Mouse (Mus musculus): ENCODE results near the gene Osgepl1.
"Not testable (repeated sequence)": the region's sequence is repeated elsewhere in the genome, so short reads cannot be mapped to it uniquely, and the experiment has no call there.

Osgepl1 gene

DNA sequence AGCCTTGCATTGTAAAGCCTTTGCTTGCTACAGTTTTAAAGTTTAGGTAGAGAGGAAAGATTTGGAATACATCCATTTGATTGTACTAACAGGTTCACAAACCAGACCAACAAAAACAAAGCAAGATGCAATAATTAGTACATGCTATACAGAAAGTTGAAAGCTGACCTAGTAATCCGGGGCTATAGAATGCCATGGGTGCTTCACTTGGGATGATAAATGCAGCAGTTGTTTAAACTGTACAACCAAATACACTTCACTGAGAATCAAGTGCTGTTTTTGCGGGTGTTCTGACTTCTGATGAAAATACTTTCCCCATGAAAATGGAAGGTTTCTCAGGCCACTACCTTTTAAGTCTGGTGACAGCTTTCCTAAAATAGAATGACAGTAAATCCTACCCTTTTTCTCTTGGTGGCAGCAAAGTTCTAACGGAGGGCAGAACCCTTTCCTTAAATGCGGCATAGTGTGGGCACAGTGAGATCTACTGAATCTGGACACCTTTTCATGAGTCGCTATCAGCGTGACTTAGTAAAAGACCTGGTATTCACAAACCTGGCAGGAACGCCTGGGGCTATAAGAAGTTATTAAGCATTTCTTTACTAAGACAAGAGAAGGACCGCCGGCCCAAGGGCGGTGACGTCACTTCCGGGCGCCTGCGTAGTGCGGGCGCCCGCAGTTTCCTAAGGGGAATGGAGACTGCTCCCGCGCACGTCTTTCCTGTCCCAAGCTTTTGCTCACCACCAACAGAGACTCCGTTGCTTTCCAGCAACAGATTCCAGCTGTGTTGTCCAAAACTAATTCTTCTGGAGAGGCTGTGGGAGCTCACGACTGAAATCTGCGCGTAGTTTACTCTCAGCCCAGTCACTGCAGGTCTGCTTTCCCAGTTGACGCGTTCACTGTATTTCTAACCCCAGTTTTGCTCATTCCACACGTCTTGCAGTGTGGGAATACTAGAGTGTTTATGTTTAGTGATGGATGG, at the start of gene Osgepl1:
Gene Osgepl1, plus strand, starts transcription at position 636 of the 979 bp plus-strand sequence.
- peak; percentile 79 to 90 for DNase-seq (ENCODE audit: low spot score in 2 of 2)

GRCm38 (mm10) chr1:53264958-53265612, 48.3 kb upstream of the Osgepl1 start:
- not testable (repeated sequence) for DNase-seq (ENCODE audit: low spot score in 2 of 2)

DNA sequence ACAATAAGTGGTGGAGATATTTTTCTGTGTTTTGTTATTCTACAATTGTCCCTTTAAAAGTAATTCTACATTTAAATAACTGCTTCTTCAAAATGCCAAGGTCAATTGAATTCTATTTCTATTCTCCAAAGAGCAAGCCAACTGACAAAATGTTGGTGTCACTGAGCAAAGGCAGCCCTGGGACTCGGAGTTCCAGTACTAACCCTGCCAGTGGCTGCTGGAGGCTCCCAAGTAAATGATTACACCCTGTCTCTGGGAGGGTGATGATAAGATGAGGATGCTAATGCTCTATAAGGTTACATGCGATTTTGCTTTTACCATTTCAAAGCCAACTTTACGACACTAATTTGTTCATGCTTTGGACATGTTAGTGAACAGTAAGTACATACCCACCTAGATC, 43.5 kb upstream of the Osgepl1 start:
- DNase-seq (ENCODE audit: low spot score in 2 of 2) = no peak

DNA sequence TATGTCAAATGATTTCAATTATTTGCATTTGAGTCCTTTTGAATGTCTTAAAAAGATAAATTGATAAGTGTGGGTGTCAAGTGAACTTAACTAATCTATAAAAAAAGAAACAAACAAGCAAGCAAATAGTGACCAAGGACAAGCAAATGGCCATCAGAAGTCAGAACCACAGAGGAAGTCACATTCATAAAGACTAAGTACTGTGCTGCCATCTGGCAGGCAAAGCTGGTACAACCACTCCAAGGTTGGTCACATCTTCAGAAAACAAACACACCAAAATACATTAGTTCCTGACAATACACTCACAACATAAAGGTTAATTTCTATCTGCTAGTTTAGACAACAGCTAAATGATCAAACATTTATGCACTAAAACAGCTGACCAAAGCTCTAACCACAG, 40.8 kb upstream of the Osgepl1 start:
- no peak for DNase-seq (ENCODE audit: low spot score in 2 of 2)

GRCm38 (mm10) chr1:53291197-53291596, 22.2 kb upstream of the Osgepl1 start:
- DNase-seq (ENCODE audit: low spot score in 2 of 2) = no peak

GRCm38 (mm10) chr1:53296581-53297383, 16.6 kb upstream of the Osgepl1 start, which contains the start of the genes Pms1, Ormdl1 and Gm28778:
Gene Pms1 (minus strand): TSS chr1:53297018.
Gene Ormdl1 (plus strand): TSS chr1:53297095.
Gene Gm28778 (plus strand): TSS chr1:53297111.
- DNase-seq (ENCODE audit: low spot score in 2 of 2) = peak; percentile 91 to 95

DNA sequence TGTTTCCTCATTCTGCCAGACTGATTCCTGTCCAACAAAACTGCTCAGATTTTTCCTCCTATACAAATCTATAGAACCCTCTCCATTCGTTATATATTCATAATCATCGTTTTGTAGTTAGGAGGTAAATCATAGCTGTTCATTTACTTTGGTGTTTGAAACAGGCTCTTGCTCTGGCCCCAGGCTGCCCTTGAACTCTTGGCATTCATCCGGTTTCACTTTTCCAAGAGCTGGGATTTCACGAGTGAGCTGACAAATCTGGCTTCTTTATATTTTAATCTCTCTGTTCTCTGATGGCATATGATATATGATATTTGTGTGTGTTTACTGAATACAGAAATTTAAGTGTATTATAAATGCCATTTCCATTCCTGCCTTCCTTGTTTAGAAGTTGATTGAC, 12.9 kb upstream of the Osgepl1 start:
- DNase-seq (ENCODE audit: low spot score in 2 of 2) = no peak

GRCm38 (mm10) chr1:53321662-53322344, 8.4 kb downstream of the Osgepl1 start:
- no peak for DNase-seq (ENCODE audit: low spot score in 2 of 2)

GRCm38 (mm10) chr1:53323254-53323653, 9.8 kb downstream of the Osgepl1 start:
- DNase-seq (ENCODE audit: low spot score in 2 of 2) = no peak

- no peak for DNase-seq (ENCODE audit: low spot score in 2 of 2)
Observed at GRCm38 (mm10) chr1:53324277-53324676, 10.9 kb downstream of the Osgepl1 start.

DNA sequence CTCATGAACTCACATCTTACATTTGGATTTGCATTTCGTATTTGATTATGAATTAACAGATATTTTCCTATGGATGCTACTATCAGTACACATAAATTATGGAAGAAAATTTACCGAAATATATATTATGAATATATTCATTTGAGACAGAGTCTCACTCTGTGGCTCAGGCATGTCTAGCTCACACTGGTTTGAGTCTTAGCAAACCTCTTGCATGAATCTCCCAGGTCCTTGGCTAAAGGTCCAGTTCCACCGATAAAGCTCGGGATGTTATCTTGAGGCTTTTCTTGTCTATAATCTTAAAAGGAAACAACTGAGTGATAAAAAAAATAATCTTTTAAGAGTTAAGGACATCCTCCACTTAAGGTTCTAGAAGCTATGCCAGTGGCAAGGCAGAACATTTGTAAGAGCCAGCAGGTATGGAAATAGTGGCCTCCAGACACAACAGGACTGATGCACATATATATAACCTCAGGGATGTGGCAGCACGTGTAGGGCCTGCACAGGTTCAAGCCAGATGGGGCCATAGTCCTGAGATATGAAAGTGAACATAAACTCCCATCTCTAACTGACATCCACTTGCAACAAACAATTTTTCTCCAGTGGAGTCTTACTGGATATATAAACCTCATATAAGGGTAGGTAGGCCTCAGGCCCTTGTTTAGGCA, 11.5 kb downstream of the Osgepl1 start:
- no peak for DNase-seq (ENCODE audit: low spot score in 2 of 2)

DNA sequence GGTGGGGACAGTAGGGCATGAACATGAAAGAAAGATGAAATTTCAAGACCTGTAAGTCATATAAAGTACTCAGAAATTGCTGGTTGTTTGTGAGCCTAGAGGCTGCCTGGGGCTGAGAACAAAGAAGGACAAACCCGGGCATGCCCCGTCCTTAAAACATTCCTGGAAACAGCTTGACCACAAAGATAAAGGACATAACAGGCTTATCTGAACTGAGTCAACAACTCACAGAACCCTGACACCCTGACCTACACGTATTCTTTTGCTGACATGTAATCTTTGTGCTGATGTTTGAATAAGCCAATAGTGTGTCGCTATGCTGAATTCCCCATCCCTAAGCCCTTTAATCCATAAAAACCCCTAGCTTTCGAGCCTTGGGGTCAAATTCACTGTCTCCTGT, 20.1 kb downstream of the Osgepl1 start:
- DNase-seq (ENCODE audit: low spot score in 2 of 2) = not testable (repeated sequence)

DNA sequence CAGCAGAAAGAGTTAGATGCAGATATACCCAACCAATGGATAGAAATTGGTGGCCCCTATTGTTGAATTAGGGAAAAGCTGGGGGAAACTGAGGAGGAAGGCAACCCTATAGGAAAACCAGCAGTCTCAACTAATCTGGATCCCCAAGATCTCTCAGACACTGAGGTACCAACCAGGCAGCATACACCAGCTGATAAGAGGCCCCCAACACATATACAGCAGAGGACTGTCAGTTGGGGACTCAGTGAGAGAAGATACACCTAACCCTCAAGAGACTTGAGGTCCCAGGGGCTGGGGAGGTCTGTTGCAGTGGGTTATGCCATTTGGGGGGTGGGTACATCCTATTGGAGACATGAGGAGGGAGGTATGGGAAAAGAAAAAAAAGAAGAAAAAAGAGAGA, 22.0 kb downstream of the Osgepl1 start:
- DNase-seq (ENCODE audit: low spot score in 2 of 2) = no peak

DNA sequence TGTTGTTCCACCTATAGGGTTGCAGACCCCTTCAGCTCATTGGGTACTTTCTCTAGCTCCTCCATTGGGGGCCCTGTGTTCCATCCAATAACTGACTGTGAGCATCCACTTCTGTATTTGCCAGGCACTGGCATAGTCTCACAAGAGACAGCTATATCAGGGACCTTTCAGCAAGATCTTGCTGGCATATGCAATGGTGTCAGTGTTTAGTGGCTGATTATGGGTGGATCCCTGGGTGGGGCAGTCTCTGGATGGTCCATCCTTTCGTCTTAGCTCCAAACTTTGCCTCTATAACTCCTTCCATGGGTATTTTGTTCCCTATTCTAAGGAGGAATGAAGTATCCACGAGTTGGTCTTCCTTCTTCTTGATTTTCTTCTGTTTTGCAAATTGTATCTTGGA, 24.0 kb downstream of the Osgepl1 start:
- not testable (repeated sequence) for DNase-seq (ENCODE audit: low spot score in 2 of 2)

- DNase-seq (ENCODE audit: low spot score in 2 of 2) = no peak
Observed at GRCm38 (mm10) chr1:53341071-53341470, 27.6 kb downstream of the Osgepl1 start.

GRCm38 (mm10) chr1:53352327-53353261, 39.2 kb downstream of the Osgepl1 start, which contains the start of the genes Asdurf, Gm28551 and Asnsd1:
Gene Asdurf (minus strand): TSS chr1:53352619.
Gene Gm28551 (minus strand): TSS chr1:53352667.
Gene Asnsd1 (minus strand): TSS chr1:53352752.
- DNase-seq (ENCODE audit: low spot score in 2 of 2) = peak; percentile 97 to 98

DNA sequence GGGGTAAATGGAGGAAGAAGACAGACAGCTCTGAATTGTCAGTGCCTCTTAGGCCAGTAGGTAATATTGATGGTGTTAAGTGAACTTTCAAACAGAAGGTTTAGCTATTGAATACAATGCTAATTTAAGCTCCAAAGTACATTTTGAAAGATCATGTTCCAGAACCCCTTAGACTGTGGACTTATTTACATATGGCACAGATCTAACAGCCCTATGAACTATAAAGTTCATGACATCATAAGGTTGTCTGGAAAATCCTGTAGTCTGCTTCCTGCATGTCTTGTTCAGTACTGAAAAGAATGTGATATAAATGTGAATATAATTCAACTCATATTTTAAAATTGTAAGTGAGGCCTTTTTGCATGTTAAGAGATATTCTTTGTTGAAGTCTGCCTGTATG, 45.6 kb downstream of the Osgepl1 start:
- DNase-seq (ENCODE audit: low spot score in 2 of 2) = no peak

Measured in spleen, postnatal 4 days (tissue).